Mouse (Mus musculus) CH12.LX (cell line): ENCODE data around the gene Ranbp9. TPM values are rescaled to one million over a fixed set of nuclear protein-coding genes. Genes with fewer than 3 reads are reported as not detected.

Experiments used
- DNase-seq: peaks from one replicate; pipeline ENCODE4 v3.0.0-alpha.2; 2013; ENCODE audit errors: extremely low read depth
- H3K27ac ChIP-seq: 2 replicates; pipeline ENCODE4 v1.5.1; 2012; ENCODE audit warnings: low read depth, mild to moderate bottlenecking, control low read depth, moderate library complexity; ENCODE audit not compliant: insufficient read depth
- H3K27me3 ChIP-seq: replicated peaks from 2 replicates; pipeline ENCODE3; 2012; ENCODE audit warnings: inconsistent platforms
- H3K36me3 ChIP-seq, 2 experiments: replicated peaks in 1 of 2; 2 replicates each; pipeline versions ENCODE3 to v1.6.1; 2012; ENCODE audit warnings: inconsistent platforms in 1 of 2, low read length in 1 of 2, mild to moderate bottlenecking in 1 of 2, mixed read lengths in 1 of 2, moderate library complexity in 1 of 2; ENCODE audit not compliant: control insufficient read depth in 1 of 2, insufficient read depth in 1 of 2
- H3K4me1 ChIP-seq, 2 experiments: 2 replicates each; pipeline ENCODE4 v1.6.1; 2012; ENCODE audit warnings: inconsistent platforms in 1 of 2, moderate library complexity in 1 of 2; ENCODE audit not compliant: insufficient read depth in 2 of 2, control insufficient read depth in 1 of 2
- H3K4me2 ChIP-seq: 2 replicates; pipeline ENCODE4 v1.6.1; 2012; ENCODE audit warnings: low read depth, mild to moderate bottlenecking, control low read depth; ENCODE audit not compliant: poor library complexity, insufficient read depth, severe bottlenecking
- H3K4me3 ChIP-seq, 3 experiments: fragments of 150-350 bp in 1 of 3; sonication (generic) in 1 of 3; replicated peaks in 1 of 3; 2 replicates each; pipeline versions ENCODE3 to v1.5.1; 2011 to 2012; ENCODE audit warnings: low read depth in 2 of 3, low read length in 2 of 3, mild to moderate bottlenecking in 2 of 3, moderate library complexity in 2 of 3, control low read depth in 1 of 3, improper control_type of control experiment in 1 of 3, inconsistent platforms in 1 of 3, mixed read lengths in 1 of 3; ENCODE audit not compliant: poor library complexity in 1 of 3
- H3K79me2 ChIP-seq: replicated peaks from 2 replicates; pipeline ENCODE4 v1.6.1; 2012; ENCODE audit warnings: mild to moderate bottlenecking, moderate library complexity; ENCODE audit not compliant: control insufficient read depth, poor library complexity, insufficient read depth, severe bottlenecking; ENCODE audit errors: extremely low read depth
- H3K9ac ChIP-seq: 2 replicates; pipeline ENCODE4 v1.6.1; 2012; ENCODE audit warnings: low read depth, mild to moderate bottlenecking, control low read depth, moderate library complexity; ENCODE audit not compliant: insufficient read depth
- H3K9me3 ChIP-seq: replicated peaks from 2 replicates; pipeline ENCODE3; 2012; ENCODE audit warnings: low read length, inconsistent platforms, mixed read lengths
- CHD1 ChIP-seq: IDR thresholded peaks from 2 replicates; pipeline ENCODE4 v1.6.1; 2012; ENCODE audit warnings: low read depth, low read length, improper control_type of control experiment, inconsistent platforms
- CHD2 ChIP-seq: IDR thresholded peaks from 2 replicates; pipeline ENCODE4 v1.6.1; 2011; ENCODE audit warnings: low read length, improper control_type of control experiment
- ELF1 ChIP-seq: IDR thresholded peaks from 2 replicates; pipeline ENCODE4 v1.6.1; 2014; ENCODE audit warnings: low read depth, mild to moderate bottlenecking, inconsistent platforms, low read length, improper control_type of control experiment
- EP300 ChIP-seq: IDR thresholded peaks from 2 replicates; pipeline ENCODE4 v1.6.1; 2011; ENCODE audit warnings: low read length, improper control_type of control experiment
- GABPA ChIP-seq: IDR thresholded peaks from 2 replicates; pipeline ENCODE4 v1.6.1; 2012; ENCODE audit warnings: low read depth, low read length, improper control_type of control experiment, inconsistent platforms; ENCODE audit not compliant: insufficient replicate concordance
- HCFC1 ChIP-seq: IDR thresholded peaks from 2 replicates; pipeline ENCODE4 v1.6.1; 2012; ENCODE audit warnings: low read depth, mild to moderate bottlenecking, inconsistent platforms, low read length, improper control_type of control experiment
- JUND ChIP-seq: conservative IDR thresholded peaks from 2 replicates; pipeline ENCODE4 v1.6.1; 2011; ENCODE audit warnings: low read depth, low read length, improper control_type of control experiment
- KAT2A ChIP-seq: IDR thresholded peaks from 2 replicates; pipeline ENCODE4 v1.6.1; 2012; ENCODE audit warnings: low read length, improper control_type of control experiment, inconsistent platforms; ENCODE audit not compliant: insufficient replicate concordance
- MAFK ChIP-seq: IDR thresholded peaks from 2 replicates; pipeline ENCODE4 v1.6.1; 2011; ENCODE audit warnings: low read length, improper control_type of control experiment; ENCODE audit not compliant: insufficient replicate concordance
- MAZ ChIP-seq: IDR thresholded peaks from 2 replicates; pipeline ENCODE4 v1.6.1; 2012; ENCODE audit warnings: low read depth, mild to moderate bottlenecking, inconsistent platforms, low read length, improper control_type of control experiment, moderate library complexity
- MYC ChIP-seq: IDR thresholded peaks from 2 replicates; pipeline ENCODE4 v1.6.1; 2011; ENCODE audit warnings: low read depth, mild to moderate bottlenecking, improper control_type of control experiment, low read length
- NELFE ChIP-seq: IDR thresholded peaks from 2 replicates; pipeline ENCODE4 v1.6.1; 2011; ENCODE audit warnings: low read depth, low read length, improper control_type of control experiment
- PAX5 ChIP-seq: IDR thresholded peaks from 2 replicates; pipeline ENCODE4 v1.6.1; 2012; ENCODE audit warnings: low read length, inconsistent platforms, mixed read lengths
- POLR2AphosphoS2 ChIP-seq: IDR thresholded peaks from 2 replicates; pipeline ENCODE4 v1.6.1; 2011; ENCODE audit warnings: low read depth, low read length, improper control_type of control experiment
- RAD21 ChIP-seq: IDR thresholded peaks from 2 replicates; pipeline ENCODE4 v1.6.1; 2011; ENCODE audit warnings: low read depth, mild to moderate bottlenecking, low read length, improper control_type of control experiment, moderate library complexity
- SIN3A ChIP-seq: IDR thresholded peaks from 2 replicates; pipeline ENCODE4 v1.6.1; 2012; ENCODE audit warnings: low read length, improper control_type of control experiment, inconsistent platforms
- SMC3 ChIP-seq: IDR thresholded peaks from 2 replicates; pipeline ENCODE4 v1.6.1; 2011; ENCODE audit warnings: low read depth, low read length, improper control_type of control experiment
- USF1 ChIP-seq: IDR thresholded peaks from 2 replicates; pipeline ENCODE4 v1.6.1; 2014; ENCODE audit warnings: low read depth, mild to moderate bottlenecking, inconsistent platforms, low read length, improper control_type of control experiment
- USF2 ChIP-seq: conservative IDR thresholded peaks from 2 replicates; pipeline ENCODE4 v1.6.1; 2011; ENCODE audit warnings: low read depth, low read length, improper control_type of control experiment
- ZMIZ1 ChIP-seq: IDR thresholded peaks from 2 replicates; pipeline ENCODE4 v1.6.1; 2012; ENCODE audit warnings: low read depth, mild to moderate bottlenecking, inconsistent platforms, low read length, improper control_type of control experiment
- ZNF384 ChIP-seq: IDR thresholded peaks from 2 replicates; pipeline ENCODE4 v1.6.1; 2012; ENCODE audit warnings: low read depth, low read length, improper control_type of control experiment, inconsistent platforms
- dilution Hi-C: fragments of 300-500 bp; cut with MboI; formaldehyde crosslinking; loops from 2 replicates; pipeline ENCODE4 v1.14.3; 2020; ENCODE audit warnings: low sequenced_read_pairs; ENCODE audit not compliant: extremely low pct_unique_long_range_greater_than_20kb, extremely low pct_ligation_motif_present
- in situ Hi-C: fragments of 300-500 bp; cut with MboI; formaldehyde crosslinking; loops from 3 replicates; pipeline ENCODE4 v1.14.3; 2019; ENCODE audit warnings: low sequenced_read_pairs, low pct_ligation_motif_present, low pct_unique_long_range_greater_than_20kb, mixed read lengths
- polyA plus RNA-seq: library from polyadenylated mRNA; unstranded; fragments of >175 nt; gene quantifications from 2 replicates; pipeline ENCODE4 v1.2.1, GENCODE M21; 2012; ENCODE audit warnings: low read depth; ENCODE audit not compliant: insufficient read length
- total RNA-seq, 2 experiments: library from RNA; depleted of rRNA; stranded (reverse); fragments of 300-350 nt in 1 of 2; fragments of >200 nt in 1 of 2; gene quantifications; 2 replicates each; pipeline ENCODE4 v1.2.3; 2012 to 2014

Ranbp9 gene
- total and polyA plus RNA-seq, 3 experiments = 22.0 to 37.6 (median 31.8) TPM

GRCm38 (mm10) chr13:43356346-43357125, 124.5 kb downstream of the Ranbp9 start:
- Histone ChIP-seq H3K4me1 (no peaks in the 10 kb centered on the region; a peak in 1 of 4 replicates), H3K4me3 (no peak overlapping the region), H3K27ac (no peak overlapping the region), H3K9ac (no peak overlapping the region)
- no peak for DNase-seq
- dilution Hi-C loops = no loop called here
- no peak for TF ChIP-seq ZMIZ1
- no peak for TF ChIP-seq SMC3
- no peak for TF ChIP-seq SIN3A
- no peak for TF ChIP-seq HCFC1
- TF ChIP-seq MAFK = no peak
- no peak for TF ChIP-seq CHD1
- TF ChIP-seq EP300 = no peak
- TF ChIP-seq MAZ = no peak
- TF ChIP-seq USF1 = no peak
- no peak for TF ChIP-seq KAT2A
- no peak for TF ChIP-seq CHD2
- TF ChIP-seq JUND = no peak
- no peak for TF ChIP-seq NELFE
- TF ChIP-seq POLR2AphosphoS2 = no peak
- no peak for TF ChIP-seq RAD21
- TF ChIP-seq PAX5 = no peak
- TF ChIP-seq ZNF384 = no peak
- TF ChIP-seq MYC = no peak
- no peak for TF ChIP-seq GABPA
- TF ChIP-seq, all 38 proteins: peak for 0
- no peak overlapping the region for H3K4me2 ChIP-seq
- H3K27me3 ChIP-seq = no peaks in the 10 kb centered on the region
- H3K9me3 ChIP-seq = no peaks in the 10 kb centered on the region
- H3K79me2 ChIP-seq = no peaks in the 10 kb centered on the region
- no peaks in the 10 kb centered on the region for H3K36me3 ChIP-seq
- in situ Hi-C loops = loop anchor here (25.0 kb wide), 1 partner anchor 381 kb away; no protein-coding TSS in a partner anchor

- H3K27ac ChIP-seq = no peak overlapping the region
- H3K4me2 ChIP-seq = no peak overlapping the region
- H3K4me1 ChIP-seq = no peaks in the 10 kb centered on the region; a peak in 1 of 4 replicates
- no peaks in the 10 kb centered on the region for H3K36me3 ChIP-seq
- H3K9ac ChIP-seq = no peak overlapping the region
- no peaks in the 10 kb centered on the region for H3K9me3 ChIP-seq
- no peak for TF ChIP-seq USF2
- TF ChIP-seq SMC3 = no peak
- no peak for TF ChIP-seq ELF1
- DNase-seq = no peak
- in situ Hi-C loops (loop anchor here (25.0 kb wide), 1 partner anchor 383 kb away; no protein-coding TSS in a partner anchor), dilution Hi-C loops (no loop called here)
- no peaks in the 10 kb centered on the region for H3K27me3 ChIP-seq
- H3K79me2 ChIP-seq = no peaks in the 10 kb centered on the region
- no peak overlapping the region for H3K4me3 ChIP-seq
Measured at GRCm38 (mm10) chr13:43354362-43354761, 126.7 kb downstream of the Ranbp9 start.
